Mouse (Mus musculus): ENCODE measurements around the gene Clcf1. TPM values are rescaled to one million over a fixed set of nuclear protein-coding genes. Genes with fewer than 3 reads are reported as not detected.
"Not testable (repeated sequence)": the region's sequence is repeated elsewhere in the genome, so short reads cannot be mapped to it uniquely, and the experiment has no call there.

Clcf1 gene
- total RNA-seq, 2 experiments from 2014 or later = 0.52 to 0.61 TPM

DNA sequence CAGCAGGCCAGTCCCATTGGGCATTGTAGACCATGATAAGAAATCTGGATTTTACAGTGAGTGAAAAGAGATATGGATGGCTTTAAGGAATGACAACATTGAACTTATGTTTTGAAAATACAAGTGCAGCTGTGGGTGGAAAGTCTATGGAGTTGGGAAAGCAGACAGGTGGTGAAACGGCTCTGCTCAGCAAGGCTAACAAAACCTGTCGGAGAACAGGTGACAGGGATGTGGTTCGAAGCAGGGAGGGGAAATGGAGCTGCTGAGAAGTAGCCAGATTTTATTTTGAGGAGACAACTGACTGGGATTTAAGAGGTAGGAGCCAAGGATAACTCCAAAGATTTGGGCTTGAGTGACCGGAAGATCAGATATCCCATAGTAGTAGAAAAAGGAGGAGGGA lies 20.5 kb downstream of the Clcf1 start:
- intact Hi-C loops (cut with DNase I) = no loop called here
- DNase-seq = no peak

DNA sequence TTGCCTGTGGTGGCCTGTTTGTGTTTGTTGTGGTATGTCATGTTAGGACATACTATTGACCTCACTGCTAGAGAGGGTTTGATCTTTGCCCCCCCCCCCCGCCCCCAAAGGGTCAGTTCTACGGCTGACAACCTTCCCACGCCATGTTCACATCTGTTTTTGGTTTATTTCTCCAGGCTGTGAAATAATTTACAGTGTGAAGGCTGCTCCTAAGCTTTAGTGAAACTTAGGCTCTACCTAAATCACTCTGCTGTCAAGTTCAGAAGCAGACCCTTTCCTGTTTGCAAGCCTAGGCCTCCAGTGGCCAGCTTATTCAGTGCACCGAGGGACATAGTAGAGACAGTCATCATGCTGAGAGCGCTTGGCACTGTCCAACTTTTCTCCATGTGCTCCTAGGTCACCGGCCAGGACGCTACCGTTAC lies 26.2 kb downstream of the Clcf1 start:
- intact Hi-C loops (cut with DNase I) = no loop called here
- no peak for DNase-seq

DNA sequence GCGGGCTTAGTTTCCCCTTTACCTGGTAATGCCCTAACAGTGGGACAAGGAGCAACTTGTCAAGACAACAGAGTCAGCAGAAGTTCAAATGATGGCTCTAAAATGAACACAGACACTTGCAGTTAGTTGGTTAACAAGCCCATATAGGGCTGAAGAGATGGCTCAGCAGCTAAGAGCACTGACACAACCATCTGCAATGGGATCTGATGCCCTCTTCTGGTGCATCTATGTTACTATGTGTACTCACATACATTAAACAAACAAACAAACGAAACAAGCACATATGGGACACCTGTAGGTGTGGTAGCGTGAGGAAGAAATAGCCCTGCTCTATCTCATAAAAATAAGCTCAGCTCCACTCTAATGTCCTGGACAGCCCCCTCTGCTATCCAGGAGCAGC lies 28.4 kb downstream of the Clcf1 start:
- intact Hi-C loops (cut with DNase I) = no loop called here

DNA sequence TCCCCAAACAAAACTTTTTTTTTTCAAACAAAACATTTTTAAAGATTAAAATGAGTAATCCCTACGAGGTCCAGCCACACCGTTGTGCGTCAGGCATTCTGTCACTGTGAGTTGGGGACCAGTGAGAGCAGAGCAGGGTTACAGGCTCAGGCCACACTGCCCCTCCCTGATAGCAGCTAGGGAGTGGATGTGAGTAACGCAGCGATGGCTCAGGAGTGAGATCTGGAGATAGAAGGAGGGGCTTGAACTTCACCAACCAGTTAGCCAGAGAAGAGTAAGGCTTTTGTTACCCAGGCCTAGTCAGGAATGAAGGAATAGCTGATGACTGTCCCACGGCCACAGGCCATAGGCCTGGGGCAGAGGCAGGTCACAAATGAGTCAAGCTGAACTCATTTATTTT lies 30.7 kb downstream of the Clcf1 start:
- intact Hi-C loops (cut with DNase I) = no loop called here
- no peak for DNase-seq

More for the DNA sequence above, 28.4 kb downstream of the Clcf1 start:
- DNase-seq = no peak

DNA sequence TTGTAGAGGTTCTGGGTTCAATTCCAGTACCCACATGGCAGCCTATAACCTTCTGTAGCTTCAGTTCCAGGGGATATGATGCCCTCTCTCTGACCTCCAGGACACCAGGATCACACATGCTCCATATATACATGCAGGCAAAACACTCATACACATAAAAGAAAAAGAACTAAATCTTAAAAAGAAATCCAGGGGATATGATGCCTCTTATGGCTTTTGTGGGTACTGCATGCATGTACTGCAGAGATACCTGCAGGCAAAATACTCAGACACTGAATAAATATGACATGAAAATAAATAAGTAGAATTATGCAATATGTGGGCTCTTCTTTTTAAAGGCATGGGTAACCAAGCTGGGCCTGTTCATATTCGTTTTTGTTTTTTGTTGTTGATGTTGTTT lies 33.0 kb downstream of the Clcf1 start:
- no peak for DNase-seq
- intact Hi-C loops (cut with DNase I) = no loop called here

DNA sequence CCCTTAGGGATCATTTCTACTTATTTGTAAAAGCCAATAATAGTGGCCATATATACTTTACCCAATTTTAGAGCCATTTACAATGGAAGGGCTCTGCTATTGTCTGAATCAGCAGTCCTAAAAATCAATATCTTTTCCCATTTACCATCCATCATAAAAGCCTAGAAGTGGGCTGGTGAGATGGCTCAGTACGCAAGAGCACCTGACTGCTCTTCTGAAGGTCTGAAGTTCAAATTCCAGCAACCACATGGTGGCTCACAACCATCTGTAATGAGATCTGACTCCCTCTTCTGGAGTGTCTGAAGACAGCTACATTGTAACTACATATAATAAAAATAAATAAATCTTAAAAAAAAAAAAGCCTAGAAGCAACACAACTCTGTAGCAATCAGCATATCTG lies 34.6 kb downstream of the Clcf1 start:
- intact Hi-C loops (cut with DNase I); DNase-seq: not testable (repeated sequence)

DNA sequence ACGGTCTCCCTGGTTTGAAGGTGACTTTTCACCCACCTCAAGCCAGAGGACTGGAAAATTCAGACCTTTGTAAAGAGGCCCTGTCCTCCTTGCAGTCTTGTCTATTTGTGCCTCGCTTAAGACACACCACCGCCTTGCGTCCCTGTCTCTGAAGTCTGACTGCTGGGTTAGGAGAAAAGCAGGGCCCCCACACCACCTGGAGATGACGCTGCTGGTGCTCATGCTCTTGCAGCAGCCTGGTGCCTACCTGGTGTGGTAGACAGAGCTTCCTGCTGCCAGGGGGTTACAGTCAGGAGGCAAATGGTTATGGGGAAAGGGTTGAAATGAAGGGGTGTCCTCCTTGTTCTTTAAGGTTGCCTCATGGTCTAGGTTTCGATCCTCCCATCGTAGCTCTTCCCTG lies 40.2 kb downstream of the Clcf1 start:
- intact Hi-C loops (cut with DNase I) = no loop called here

DNA sequence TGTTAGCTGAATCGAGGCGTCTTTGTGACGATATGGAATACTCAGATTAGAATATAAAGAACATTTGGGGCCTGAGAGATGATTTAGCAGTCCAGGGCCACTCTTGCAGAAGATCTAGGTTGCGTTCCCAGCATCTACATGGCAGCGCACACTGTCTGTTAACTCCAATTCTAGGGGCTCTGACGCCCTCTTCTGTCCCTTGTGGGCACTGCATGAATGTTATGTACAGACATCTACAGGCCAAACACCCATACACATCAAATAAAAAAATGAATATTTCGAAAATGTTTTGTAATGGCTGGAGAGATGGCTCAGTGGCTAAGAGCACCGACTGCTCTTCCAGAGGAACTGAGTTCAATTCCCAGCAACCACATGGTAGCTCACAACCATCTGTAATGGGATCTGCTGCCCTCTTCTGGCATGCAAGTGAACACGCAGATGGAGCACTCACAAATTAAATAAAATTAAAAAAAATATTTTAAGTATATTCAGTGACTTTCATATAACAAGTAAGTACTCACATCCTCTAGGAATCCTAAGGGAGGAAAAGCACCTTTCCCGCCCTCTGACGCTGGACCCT lies 41.6 kb downstream of the Clcf1 start:
- intact Hi-C loops (cut with DNase I) = loop anchor here (2.0 kb wide), 1 partner anchor 51 kb away; the partner anchor contains the start of gene Grk2

More for the DNA sequence above, 40.2 kb downstream of the Clcf1 start:
- no peak for DNase-seq

DNA sequence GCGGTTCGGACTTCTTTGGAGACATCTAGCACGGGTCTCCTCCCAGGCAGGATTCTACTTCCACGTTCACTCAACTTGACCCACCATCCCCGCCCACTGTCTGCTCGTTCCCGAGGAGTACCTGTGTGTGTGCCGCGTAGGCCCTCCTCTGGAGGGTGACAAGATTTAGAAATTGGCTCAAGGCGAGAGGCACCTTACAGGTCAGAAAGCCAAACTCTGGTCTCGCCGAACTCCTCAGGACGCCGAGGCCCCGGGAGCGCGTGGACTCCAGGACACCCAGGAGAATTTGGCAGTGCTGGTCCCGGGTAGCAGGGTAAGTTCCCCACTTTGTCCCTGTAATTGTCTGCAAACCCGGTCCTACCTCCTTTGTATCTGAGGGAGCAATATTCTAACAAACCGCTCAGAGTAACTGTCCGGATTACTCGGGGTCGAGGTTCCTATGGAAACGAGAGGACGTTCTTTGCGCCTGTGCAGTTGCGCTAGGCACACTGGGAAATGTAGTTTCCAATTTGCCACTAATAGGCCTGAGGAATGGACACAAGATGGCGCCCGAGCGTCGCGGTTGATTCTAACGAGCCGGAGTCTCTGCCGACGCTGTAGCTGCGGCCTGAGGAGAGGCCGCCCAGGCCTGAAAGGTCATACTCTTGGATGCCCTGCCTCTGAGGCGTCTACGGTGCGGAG lies 43.3 kb downstream of the Clcf1 start:
- peak; percentile 90 to 91 for DNase-seq
- intact Hi-C loops (cut with DNase I) = loop anchor here (2.0 kb wide), 1 partner anchor 49 kb away; the partner anchor contains the start of gene Grk2

More for the DNA sequence above, 41.6 kb downstream of the Clcf1 start:
- no peak for DNase-seq

DNA sequence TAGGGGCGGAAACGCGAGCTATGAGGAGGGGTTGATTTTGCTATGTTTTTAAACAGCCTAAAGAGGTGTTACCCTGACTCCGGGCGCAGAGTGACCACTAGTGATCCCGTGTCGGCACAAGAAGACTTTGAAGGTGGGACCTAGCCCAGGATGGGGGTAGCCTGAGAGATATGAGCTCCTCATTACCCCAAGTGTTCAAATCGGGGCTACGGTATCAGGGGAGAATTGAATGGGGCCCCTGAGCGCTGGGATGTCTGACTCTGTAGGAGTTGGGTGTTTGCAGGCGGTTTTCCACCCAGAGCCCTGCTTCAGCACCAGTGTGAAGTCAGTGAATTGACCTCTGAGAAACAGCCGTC lies 43.8 kb downstream of the Clcf1 start:
- intact Hi-C loops (cut with DNase I) = loop anchor here (2.0 kb wide), 1 partner anchor 49 kb away; the partner anchor contains the start of gene Grk2

DNA sequence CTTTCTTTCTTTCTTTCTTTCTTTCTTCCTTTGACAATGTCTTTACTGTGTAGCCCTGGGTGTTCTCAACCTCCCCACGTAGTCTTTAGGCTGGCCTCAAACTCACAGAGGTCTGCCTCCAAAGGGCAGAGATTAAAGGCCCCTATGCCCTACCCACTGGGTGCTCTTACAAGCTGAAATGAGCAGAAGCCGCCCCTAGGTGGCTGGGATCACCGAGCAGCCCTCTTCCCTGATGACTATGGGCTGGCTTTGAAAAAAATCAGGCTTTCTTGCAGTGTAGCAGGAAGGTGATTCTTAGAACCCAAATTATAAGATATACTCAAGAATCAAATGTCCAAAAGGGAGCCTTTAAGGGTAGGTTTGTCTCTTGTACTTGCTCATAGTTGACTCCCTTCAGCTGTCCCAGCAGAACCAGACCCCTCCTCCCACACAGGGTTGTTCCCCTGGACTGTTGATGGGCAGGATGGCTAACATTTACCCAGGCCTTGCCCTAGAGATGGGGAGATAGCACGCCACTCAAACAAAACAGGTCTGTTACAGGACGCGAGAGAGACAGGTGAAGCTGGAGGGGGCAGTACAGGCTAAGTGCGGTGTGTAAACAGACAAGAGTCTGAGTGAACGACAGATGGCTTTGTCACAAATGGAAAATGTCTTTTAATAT lies 47.1 kb downstream of the Clcf1 start:
- DNase-seq = no peak
- intact Hi-C loops (cut with DNase I) = loop anchor here (10.0 kb wide), 1 partner anchor 154 kb away; no protein-coding TSS in a partner anchor

More for the DNA sequence above, 43.8 kb downstream of the Clcf1 start:
- no peak for DNase-seq

DNA sequence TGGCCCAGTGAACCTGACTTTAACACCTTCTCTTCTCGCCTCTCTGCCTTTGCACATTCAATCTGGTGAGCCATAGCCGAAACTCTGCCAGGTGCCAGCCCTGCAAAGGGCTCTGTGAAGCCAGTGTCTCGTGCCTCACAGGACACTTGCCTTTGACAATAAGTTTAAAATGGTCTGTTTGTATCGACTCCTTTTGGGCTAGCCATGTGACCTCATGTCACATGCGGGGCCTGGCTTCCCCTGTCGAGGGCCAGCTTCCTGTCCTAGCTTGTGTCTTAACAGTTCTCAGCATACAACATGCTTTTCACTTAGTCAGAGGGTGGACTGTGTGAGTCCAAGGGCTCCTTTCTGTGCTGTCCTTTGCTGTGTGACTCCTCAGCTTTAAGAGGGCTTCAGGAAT lies 48.7 kb downstream of the Clcf1 start:
- intact Hi-C loops (cut with DNase I) = loop anchor here (10.0 kb wide), 1 partner anchor 152 kb away; no protein-coding TSS in a partner anchor

DNA sequence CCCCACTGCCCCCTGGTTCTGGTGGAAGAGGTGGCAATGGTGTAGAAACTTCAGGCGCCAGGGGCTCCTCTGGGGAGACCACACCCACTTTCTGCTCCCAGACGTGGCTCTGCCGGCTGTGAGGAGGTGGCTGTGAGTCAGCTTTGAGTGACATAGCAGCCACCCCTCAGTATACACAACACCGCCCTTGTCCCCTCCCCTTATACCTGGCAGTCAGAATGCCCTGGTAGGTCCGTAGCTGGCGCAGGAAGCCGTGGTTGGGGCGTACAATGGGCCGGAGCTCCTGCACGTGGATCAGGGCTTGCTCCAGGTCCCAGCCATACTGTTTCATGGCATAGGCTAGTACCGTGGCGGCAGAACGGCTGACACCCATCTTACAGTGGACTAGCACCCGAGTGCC lies 49.7 kb downstream of the Clcf1 start:
- intact Hi-C loops (cut with DNase I) = loop anchor here (10.0 kb wide), 1 partner anchor 151 kb away; no protein-coding TSS in a partner anchor
- no peak for DNase-seq

More for the DNA sequence above, 48.7 kb downstream of the Clcf1 start:
- no peak for DNase-seq

DNA sequence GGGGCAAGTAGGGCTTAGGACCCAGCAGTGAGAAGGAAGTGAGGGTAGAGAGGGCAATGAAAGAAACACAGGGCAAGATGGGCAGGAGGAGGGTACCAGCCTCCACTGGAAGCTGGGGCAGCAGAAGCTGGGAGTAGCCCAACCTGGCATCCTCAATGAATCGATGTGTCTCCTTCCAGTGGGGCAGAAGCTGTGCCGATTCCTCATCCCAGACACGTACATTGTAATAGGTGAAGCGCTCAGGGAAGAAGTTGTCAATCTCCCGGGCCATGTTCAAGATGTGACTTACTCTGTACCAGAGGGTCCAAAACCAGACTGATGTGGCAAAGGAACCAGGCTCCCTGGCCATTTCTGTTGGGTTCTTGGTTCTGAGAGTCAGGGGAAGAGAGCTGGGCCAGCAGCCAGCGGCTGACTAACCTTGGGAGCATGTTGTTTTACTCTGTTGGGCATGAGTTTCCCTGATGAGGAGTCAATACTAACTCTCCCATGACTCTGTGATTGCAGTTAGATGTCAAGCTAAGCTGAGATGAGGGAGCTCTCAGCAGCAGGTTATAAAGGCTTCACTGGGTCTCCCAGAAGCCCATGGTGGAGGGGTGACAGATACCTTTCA lies 50.2 kb downstream of the Clcf1 start:
- DNase-seq = no peak
- intact Hi-C loops (cut with DNase I) = loop anchor here (10.0 kb wide), 1 partner anchor 151 kb away; no protein-coding TSS in a partner anchor

DNA sequence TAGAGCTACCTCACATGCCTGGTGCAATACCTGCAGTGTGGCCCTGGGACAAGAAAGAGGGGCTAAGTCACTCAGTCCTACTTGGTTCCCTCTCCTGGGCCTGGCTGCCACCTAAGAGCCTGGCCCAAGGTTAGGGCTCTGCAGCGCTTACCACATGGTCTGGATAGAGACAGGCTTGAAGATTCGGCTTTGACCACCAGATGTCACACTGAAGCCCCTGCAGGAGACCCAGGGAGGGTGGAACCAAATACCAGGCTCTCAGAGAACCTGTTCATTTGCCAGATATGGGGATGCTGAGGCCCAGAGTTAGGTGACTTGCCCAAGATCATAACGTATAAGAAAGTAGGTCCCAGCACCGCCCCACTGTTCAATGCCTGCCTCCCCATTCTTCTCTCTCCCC lies 51.9 kb downstream of the Clcf1 start:
- intact Hi-C loops (cut with DNase I) = loop anchor here (10.0 kb wide), 1 partner anchor 149 kb away; no protein-coding TSS in a partner anchor
- DNase-seq = no peak

DNA sequence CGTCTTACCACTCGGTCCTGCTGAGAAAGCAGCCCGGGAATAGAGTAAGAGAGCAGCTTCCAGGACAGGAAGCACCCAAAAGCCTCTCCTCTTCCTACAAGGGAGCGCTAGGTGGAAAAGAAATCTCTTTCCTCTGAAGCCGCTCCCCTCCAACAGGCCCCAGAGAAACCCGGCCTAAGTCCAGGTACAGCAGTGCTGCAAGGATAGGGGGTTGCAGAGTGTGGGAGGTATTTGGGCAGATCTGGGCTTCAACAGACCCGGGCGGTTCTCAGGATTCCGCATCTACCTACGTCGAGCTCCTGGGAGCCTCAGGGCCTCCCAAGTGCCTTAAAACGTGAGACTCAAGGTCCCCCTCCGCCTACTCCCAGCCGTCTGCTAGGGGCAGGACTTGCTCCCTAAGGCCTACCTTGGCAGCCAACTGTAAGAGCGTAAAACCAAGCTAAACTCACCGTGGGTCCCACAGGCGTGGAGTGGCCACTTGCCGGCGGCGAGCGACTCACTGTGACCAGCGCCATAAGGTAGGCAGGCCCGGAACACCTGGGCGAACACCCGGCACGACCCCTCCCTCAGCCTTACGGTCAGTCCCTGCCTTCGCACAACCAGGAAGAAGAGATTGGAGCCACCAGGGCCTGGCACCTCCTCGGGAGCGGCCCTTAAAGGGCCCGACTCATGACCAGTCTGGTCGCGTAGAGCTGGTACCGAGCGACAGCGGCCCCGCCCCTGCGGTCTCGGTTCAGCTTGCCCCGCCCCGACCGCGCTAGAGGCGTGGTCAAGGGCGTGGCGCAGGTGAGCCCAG lies 54.7 kb downstream of the Clcf1 start, which contains the start of gene Ssh3:
Gene Ssh3 (minus strand): TSS at position 615 of the 796 bp plus-strand sequence.
- intact Hi-C loops (cut with DNase I) = loop anchor here (10.0 kb wide), 1 partner anchor 146 kb away; no protein-coding TSS in a partner anchor
- DNase-seq = peak; percentile 40 to 47

DNA sequence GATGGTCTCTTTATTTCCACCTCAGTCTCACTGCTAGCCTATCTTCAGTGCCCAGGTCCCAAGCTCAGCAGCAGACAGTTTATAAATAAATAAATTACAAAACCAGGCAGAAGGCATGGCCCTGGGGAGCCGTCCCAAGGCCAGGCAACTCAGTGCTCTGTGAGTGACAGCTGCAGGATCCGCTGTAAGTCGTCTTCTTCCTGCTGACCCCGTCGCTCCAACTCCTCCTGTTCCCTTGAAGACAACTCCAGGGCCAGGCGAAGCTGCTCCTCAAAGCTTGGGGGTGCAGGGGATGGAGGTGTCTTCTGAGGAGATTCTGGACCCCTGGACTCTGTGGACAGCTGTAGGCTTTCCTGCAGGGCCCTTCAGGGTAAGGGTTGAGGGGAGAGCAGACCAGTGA lies 56.1 kb downstream of the Clcf1 start:
- no peak for DNase-seq
- intact Hi-C loops (cut with DNase I) = no loop called here

DNA sequence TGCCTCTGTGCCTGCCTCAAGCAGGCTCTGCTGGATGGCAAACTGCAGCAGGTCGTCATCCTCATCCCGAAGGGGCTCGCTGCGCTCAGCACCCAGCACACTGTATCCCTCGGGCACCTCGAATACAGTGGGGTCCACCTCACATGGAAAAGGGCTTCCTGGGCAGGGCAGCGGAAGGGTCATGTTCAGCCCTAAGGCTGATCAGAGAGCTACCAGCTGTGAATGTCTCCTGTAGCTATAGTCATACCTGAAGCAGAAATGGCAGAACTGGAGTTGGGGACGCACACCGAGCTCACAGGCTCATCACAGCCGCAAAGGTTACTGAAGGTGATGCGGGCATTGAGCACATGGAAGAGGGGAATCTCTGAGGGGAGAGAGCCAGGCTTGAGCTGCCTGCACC lies 56.9 kb downstream of the Clcf1 start:
- DNase-seq = no peak
- intact Hi-C loops (cut with DNase I) = no loop called here
